8 mouse cellular contexts compared by ENCODE assay signal in the genomic region with DNA sequence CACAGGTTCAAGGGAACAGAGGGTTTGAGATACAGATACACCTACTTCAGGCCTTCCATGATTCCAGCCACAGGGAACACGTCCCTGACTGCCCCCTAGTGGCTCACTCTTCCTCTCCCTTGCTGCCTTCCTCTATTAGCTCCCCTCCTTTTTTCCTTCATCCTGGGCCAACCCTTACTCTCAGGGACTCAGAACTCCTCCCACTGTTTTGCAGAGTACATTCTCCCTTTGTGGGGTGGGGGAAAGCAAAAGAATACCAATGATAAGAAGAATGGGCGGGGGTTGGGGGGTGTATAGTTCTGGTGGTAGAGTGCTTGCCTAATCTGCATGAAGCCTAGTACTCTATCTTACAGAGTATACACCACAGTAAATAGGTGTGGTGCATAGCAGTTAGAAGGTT. TPM values are rescaled to one million over a fixed set of nuclear protein-coding genes. Genes with fewer than 3 reads are reported as not detected.
DNase-seq lines count a peak whose midpoint lies in the region; ATAC-seq and TF ChIP-seq lines count a peak whose summit lies in the region.

No protein-coding gene starts in this region.

- 0 out of 2 replicates have a peak, but pooled peaks cover 4% of the 10 kb centered on the region for H3K4me1 ChIP-seq in heart, embryonic 10.5 days
- H3K4me1 ChIP-seq in forebrain, embryonic 14.5 days (ENCODE audit: control insufficient read depth, insufficient read depth, low read length): no peaks in the 10 kb centered on the region
- H3K4me1 ChIP-seq in kidney, adult 2 months (ENCODE audit: control insufficient read depth, insufficient read depth, low read length): no peaks in the 10 kb centered on the region
- no peaks in the 10 kb centered on the region for H3K4me1 ChIP-seq in lung, postnatal 0 days (ENCODE audit: insufficient read depth, low read depth, low read length)
- H3K4me1 ChIP-seq in small intestine, adult 2 months (ENCODE audit: control insufficient read depth, insufficient read depth, insufficient read length, low read length): no peaks in the 10 kb centered on the region

- ATAC-seq in forebrain, embryonic 14.5 days: peak; percentile 78
- peak; percentile 83 for ATAC-seq in lung, postnatal 0 days

- no peak overlapping the region for H3K27ac ChIP-seq in heart, embryonic 10.5 days
- no peak overlapping the region for H3K27ac ChIP-seq in forebrain, embryonic 14.5 days (ENCODE audit: low read depth, low read length)
- H3K27ac ChIP-seq in kidney, adult 2 months (ENCODE audit: insufficient read depth, low read depth, low read length): no peak overlapping the region
- no peak overlapping the region for H3K27ac ChIP-seq in lung, postnatal 0 days (ENCODE audit: low read length)
- no peak overlapping the region for H3K27ac ChIP-seq in small intestine, adult 2 months (ENCODE audit: insufficient read depth, low read depth, low read length)

- no peak overlapping the region for H3K9ac ChIP-seq in forebrain, embryonic 14.5 days (ENCODE audit: low read length)
- no peak overlapping the region for H3K9ac ChIP-seq in lung, postnatal 0 days (replicated peaks; ENCODE audit: low read depth)

- DNase-seq in heart, adult 8-10 months (ENCODE audit: low spot score): peak; percentile 18
- no peak for DNase-seq in heart, embryonic 10.5 days (ENCODE audit: low spot score)
- peak; percentile 50 for DNase-seq in CD4-positive helper T cell, adult 2 months (ENCODE audit: low read depth, low spot score)
- peak; percentile 20 for DNase-seq in c-Kit-negative CD71-positive TER-119-positive erythroid progenitor cells, embryonic 14.5 days (ENCODE audit: low read depth, low spot score)
- peak; percentile 66 for DNase-seq in forebrain, embryonic 14.5 days (ENCODE audit: low spot score)
- DNase-seq in kidney, adult 2 months: peak; percentile 75
- DNase-seq in lung, postnatal 0 days (ENCODE audit: low spot score): peak; percentile 88

- peak; percentile 84 for TF ChIP-seq CTCF in kidney, adult 2 months (conservative IDR thresholded peaks at IDR 0.05; ENCODE audit: insufficient read depth, insufficient read length, low read depth, low read length)
- TF ChIP-seq CTCF in lung, postnatal 0 days (IDR thresholded peaks at IDR 0.05): peak; percentile 86
- TF ChIP-seq CTCF in small intestine, adult 2 months (IDR thresholded peaks at IDR 0.05; ENCODE audit: extremely low read depth, insufficient read length, insufficient replicate concordance, low read depth, low read length): peak; percentile 72; the same call in 1 of the 2 replicates

- H3K27me3 ChIP-seq in heart, embryonic 10.5 days (ENCODE audit: insufficient read depth, poor library complexity, severe bottlenecking): no peaks in the 10 kb centered on the region
- no peaks in the 10 kb centered on the region for H3K27me3 ChIP-seq in forebrain, embryonic 14.5 days (replicated peaks; ENCODE audit: control insufficient read depth, insufficient read depth, low read length)
- no peaks in the 10 kb centered on the region for H3K27me3 ChIP-seq in kidney, adult 2 months (replicated peaks; ENCODE audit: control insufficient read depth, insufficient read depth, low read length)
- no peaks in the 10 kb centered on the region for H3K27me3 ChIP-seq in lung, postnatal 0 days (replicated peaks; ENCODE audit: insufficient read depth, low read length)
- no peaks in the 10 kb centered on the region for H3K27me3 ChIP-seq in small intestine, adult 2 months (ENCODE audit: control insufficient read depth, insufficient read depth, low read length)

- TF ChIP-seq POLR2A in kidney, adult 2 months (IDR thresholded peaks at IDR 0.05; ENCODE audit: low read depth, low read length): no peak
- no peak for TF ChIP-seq POLR2A in small intestine, adult 2 months (IDR thresholded peaks at IDR 0.05; ENCODE audit: low read depth, low read length)

- WGBS in heart, embryonic 10.5 days: 24% methylated on average over 2 of the region's 2 CpGs
- 23% methylated on average over 2 of the region's 2 CpGs for WGBS in forebrain, embryonic 14.5 days
- 40% methylated on average over 2 of the region's 2 CpGs for whole genome bisulfite sequencing in kidney, adult 2 months
- 22% methylated on average over 2 of the region's 2 CpGs for WGBS in lung, postnatal 0 days
- 34% methylated on average over 2 of the region's 2 CpGs for WGBS in small intestine, adult 2 months

- no peaks in the 10 kb centered on the region for H3K9me3 ChIP-seq in heart, embryonic 10.5 days
- no peaks in the 10 kb centered on the region for H3K9me3 ChIP-seq in forebrain, embryonic 14.5 days (replicated peaks; ENCODE audit: control insufficient read depth, low read length)
- H3K9me3 ChIP-seq in lung, postnatal 0 days (ENCODE audit: low read length): no peaks in the 10 kb centered on the region

- peaks cover 31% of the 10 kb centered on the region for H3K36me3 ChIP-seq in heart, embryonic 10.5 days
- peaks cover 46% of the 10 kb centered on the region for H3K36me3 ChIP-seq in forebrain, embryonic 14.5 days (ENCODE audit: control insufficient read depth, insufficient read depth, low read length)
- peaks cover 2% of the 10 kb centered on the region for H3K36me3 ChIP-seq in kidney, adult 2 months (ENCODE audit: control insufficient read depth, insufficient read depth, low read length)
- H3K36me3 ChIP-seq in lung, postnatal 0 days (ENCODE audit: insufficient read depth, low read length): peaks cover 7% of the 10 kb centered on the region; the same call in 1 of the 2 replicates
- H3K36me3 ChIP-seq in small intestine, adult 2 months (ENCODE audit: control insufficient read depth, insufficient read depth, low read length): peaks cover 8% of the 10 kb centered on the region

- TF ChIP-seq EP300 in lung, postnatal 0 days (IDR thresholded peaks at IDR 0.05): no peak

- H3K4me2 ChIP-seq in forebrain, embryonic 14.5 days (ENCODE audit: low read length): no peak overlapping the region
- no peak overlapping the region for H3K4me2 ChIP-seq in lung, postnatal 0 days (replicated peaks; ENCODE audit: low read depth, low read length)

- H3K4me3 ChIP-seq in heart, embryonic 10.5 days: no peak overlapping the region
- H3K4me3 ChIP-seq in forebrain, embryonic 14.5 days (ENCODE audit: low read depth, low read length): no peak overlapping the region
- H3K4me3 ChIP-seq in kidney, adult 2 months (ENCODE audit: insufficient read depth, low read depth, low read length): no peak overlapping the region
- no peak overlapping the region for H3K4me3 ChIP-seq in lung, postnatal 0 days (ENCODE audit: low read depth, low read length)
- no peak overlapping the region for H3K4me3 ChIP-seq in small intestine, adult 2 months (ENCODE audit: low read depth, low read length)

RNA-seq across cellular contexts. Expression of a gene that starts 16.1 kb away (rescaled TPM):
- 10 to 100 TPM; 37.3 to 67.8 (median 56.9) TPM for total RNA-seq in heart, adult 8-10 months (2022)
- 7.9 and 9.5 TPM in 2 replicates for polyA plus RNA-seq in heart, embryonic 10.5 days (2016; fragmentation: Nextera tagmentation; extraction: Ambion mirVana)
- polyA plus RNA-seq in forebrain, embryonic 14.5 days (2014; fragmentation: Nextera tagmentation; extraction: Ambion mirVana): 27.8 TPM in 2 replicates
- polyA plus RNA-seq in kidney, adult 2 months (2012; rRNA removed): 8.5 and 12.6 TPM in 2 replicates
- 22.7 and 25.5 TPM in 2 replicates for polyA plus RNA-seq in lung, postnatal 0 days (2015; fragmentation: Nextera tagmentation; extraction: Ambion mirVana)
- 6.4 and 11.0 TPM in 2 replicates for polyA plus RNA-seq in small intestine, adult 2 months (2012; rRNA removed)

RNA-seq across cellular contexts. Expression of a gene that starts 25.5 kb away (rescaled TPM):
- 10 to 100 TPM; 21.3 to 33.6 (median 25.4) TPM for total RNA-seq in heart, adult 8-10 months (2022)
- polyA plus RNA-seq in heart, embryonic 10.5 days (2016; fragmentation: Nextera tagmentation; extraction: Ambion mirVana): 32.0 and 49.1 TPM in 2 replicates
- polyA plus RNA-seq in forebrain, embryonic 14.5 days (2014; fragmentation: Nextera tagmentation; extraction: Ambion mirVana): 61.7 and 62.0 TPM in 2 replicates
- polyA plus RNA-seq in kidney, adult 2 months (2012; rRNA removed): 36.3 and 43.1 TPM in 2 replicates
- 22.9 and 23.2 TPM in 2 replicates for polyA plus RNA-seq in lung, postnatal 0 days (2015; fragmentation: Nextera tagmentation; extraction: Ambion mirVana)
- polyA plus RNA-seq in small intestine, adult 2 months (2012; rRNA removed): 7.8 and 15.1 TPM in 2 replicates

RNA-seq across cellular contexts. Expression of a gene that starts 47.9 kb away (rescaled TPM):
- total RNA-seq in heart, adult 8-10 months (2022): 10 to 100 TPM; 53.6 to 60.6 (median 58.8) TPM
- 217 and 263 TPM in 2 replicates for polyA plus RNA-seq in heart, embryonic 10.5 days (2016; fragmentation: Nextera tagmentation; extraction: Ambion mirVana)
- polyA plus RNA-seq in forebrain, embryonic 14.5 days (2014; fragmentation: Nextera tagmentation; extraction: Ambion mirVana): 274 and 283 TPM in 2 replicates
- 25.4 and 28.4 TPM in 2 replicates for polyA plus RNA-seq in kidney, adult 2 months (2012; rRNA removed)
- 132 and 141 TPM in 2 replicates for polyA plus RNA-seq in lung, postnatal 0 days (2015; fragmentation: Nextera tagmentation; extraction: Ambion mirVana)
- polyA plus RNA-seq in small intestine, adult 2 months (2012; rRNA removed): 4.7 and 9.6 TPM in 2 replicates
